Mouse (Mus musculus): ENCODE measurements around the gene Bglap3. TPM values are rescaled to one million over a fixed set of nuclear protein-coding genes. Genes with fewer than 3 reads are reported as not detected.

Gene Bglap3
- polyA plus RNA-seq, 1 experiment from 2014 or later, result not detected

- no peaks in the 10 kb centered on the region for H3K27me3 ChIP-seq
- 92% methylated on average over 9 of the region's 9 CpGs for WGBS
- H3K9ac ChIP-seq, result no peak overlapping the region
- no peaks in the 10 kb centered on the region for H3K4me1 ChIP-seq (replicated peaks)
- ATAC-seq (ENCODE audit: low FRiP score, low read depth), result no peak
- H3K4me2 ChIP-seq, result no peak overlapping the region
- peaks cover 93% of the 10 kb centered on the region for H3K36me3 ChIP-seq
- H3K27ac ChIP-seq (replicated peaks), result no peak overlapping the region
- H3K9me3 ChIP-seq, result no peaks in the 10 kb centered on the region
- no peak overlapping the region for H3K4me3 ChIP-seq
These were observed 19.6 kb downstream of the Bglap3 start for GRCm38 (mm10) chr3:88352907-88353306.

- Histone ChIP-seq H3K9me3 (no peaks in the 10 kb centered on the region), H3K9ac (no peak overlapping the region), H3K36me3 (peaks cover 98% of the 10 kb centered on the region), H3K4me1 (replicated peaks) (no peaks in the 10 kb centered on the region), H3K27me3 (no peaks in the 10 kb centered on the region), H3K4me3 (no peak overlapping the region), H3K27ac (replicated peaks) (no peak overlapping the region), H3K4me2 (no peak overlapping the region)
- ATAC-seq (ENCODE audit: low FRiP score, low read depth), result no peak
- WGBS, result 94% methylated on average over 13 of the region's 13 CpGs
These were observed 21.8 kb downstream of the Bglap3 start for GRCm38 (mm10) chr3:88350732-88351131.

- H3K27ac ChIP-seq (replicated peaks), result no peak overlapping the region
- 84% methylated on average over 3 of the region's 3 CpGs for WGBS
- H3K9ac ChIP-seq, result no peak overlapping the region
- no peaks in the 10 kb centered on the region for H3K27me3 ChIP-seq
- no peak for ATAC-seq (ENCODE audit: low FRiP score, low read depth)
- no peaks in the 10 kb centered on the region for H3K9me3 ChIP-seq
- H3K4me1 ChIP-seq (replicated peaks), result peaks cover 27% of the 10 kb centered on the region
- H3K36me3 ChIP-seq, result peaks cover 21% of the 10 kb centered on the region
- H3K4me2 ChIP-seq, result no peak overlapping the region
- no peak overlapping the region for H3K4me3 ChIP-seq
These were observed 33.5 kb downstream of the Bglap3 start for GRCm38 (mm10) chr3:88339006-88339405.

GRCm38 (mm10) chr3:88338316-88338715 is 34.2 kb downstream of the Bglap3 start:
- H3K36me3 ChIP-seq, result peaks cover 14% of the 10 kb centered on the region
- H3K4me2 ChIP-seq, result no peak overlapping the region
- peaks cover 27% of the 10 kb centered on the region for H3K4me1 ChIP-seq (replicated peaks)
- H3K9me3 ChIP-seq, result no peaks in the 10 kb centered on the region
- H3K27ac ChIP-seq (replicated peaks), result no peak overlapping the region
- H3K27me3 ChIP-seq, result no peaks in the 10 kb centered on the region
- H3K4me3 ChIP-seq, result no peak overlapping the region
- no peak overlapping the region for H3K9ac ChIP-seq
- 96% methylated on average over 7 of the region's 7 CpGs for WGBS
- no peak for ATAC-seq (ENCODE audit: low FRiP score, low read depth)

- H3K4me2 ChIP-seq, result peak overlapping the region; percentile 78
- 80% methylated on average over 11 of the region's 11 CpGs for WGBS
- ATAC-seq (ENCODE audit: low FRiP score, low read depth), result no peak
- H3K27ac ChIP-seq (replicated peaks), result no peak overlapping the region
- H3K9ac ChIP-seq, result peak overlapping the region; percentile 5; the same call in 1 of the 2 replicates
- H3K9me3 ChIP-seq, result no peaks in the 10 kb centered on the region
- no peaks in the 10 kb centered on the region for H3K27me3 ChIP-seq
- H3K4me1 ChIP-seq (replicated peaks), result peaks cover 27% of the 10 kb centered on the region
- peaks cover 5% of the 10 kb centered on the region for H3K36me3 ChIP-seq
- 0 out of 2 replicates have a peak overlapping the region, but pooled peaks have one; percentile 62 for H3K4me3 ChIP-seq
These were observed 35.0 kb downstream of the Bglap3 start for GRCm38 (mm10) chr3:88337367-88338020.

- Histone ChIP-seq H3K36me3 (no peaks in the 10 kb centered on the region), H3K27me3 (no peaks in the 10 kb centered on the region), H3K4me1 (replicated peaks) (peaks cover 27% of the 10 kb centered on the region), H3K4me3 (peak within 1 kb of the TSS; percentile 62), H3K9ac (peak within 1 kb of the TSS; percentile 79), H3K4me2 (peak within 1 kb of the TSS; percentile 78), H3K9me3 (no peaks in the 10 kb centered on the region), H3K27ac (replicated peaks) (peak within 1 kb of the TSS; percentile 95)
- peak; percentile 96 for ATAC-seq (ENCODE audit: low FRiP score, low read depth)
- 2% methylated on average over 65 of the region's 66 CpGs for WGBS
These were observed 36.2 kb downstream of the Bglap3 start, which contains the start of the genes Tmem79 and Smg5 for GRCm38 (mm10) chr3:88336058-88337013. Gene Tmem79, minus strand, starts transcription at chr3:88336148. Gene Smg5, plus strand, starts transcription at chr3:88336260.

GRCm38 (mm10) chr3:88335436-88336053 is 37.0 kb downstream of the Bglap3 start:
- ATAC-seq (ENCODE audit: low FRiP score, low read depth), result peak; percentile 52; the same call in 1 of the 2 replicates
- H3K9me3 ChIP-seq, result no peaks in the 10 kb centered on the region
- peaks cover 27% of the 10 kb centered on the region for H3K4me1 ChIP-seq (replicated peaks)
- H3K36me3 ChIP-seq, result no peaks in the 10 kb centered on the region
- peak overlapping the region; percentile 95 for H3K27ac ChIP-seq (replicated peaks)
- H3K9ac ChIP-seq, result peak overlapping the region; percentile 79
- whole genome bisulfite sequencing, result under 1% methylated on average over 27 of the region's 27 CpGs
- H3K4me3 ChIP-seq, result peak overlapping the region; percentile 62
- H3K4me2 ChIP-seq, result peak overlapping the region; percentile 78
- no peaks in the 10 kb centered on the region for H3K27me3 ChIP-seq

- H3K27ac ChIP-seq (replicated peaks), result peak overlapping the region; percentile 95; the same call in 1 of the 2 replicates
- 35% methylated on average over 3 of the region's 3 CpGs for WGBS
- H3K9me3 ChIP-seq, result no peaks in the 10 kb centered on the region
- peak overlapping the region; percentile 78 for H3K4me2 ChIP-seq
- no peaks in the 10 kb centered on the region for H3K27me3 ChIP-seq
- ATAC-seq (ENCODE audit: low FRiP score, low read depth), result no peak
- no peaks in the 10 kb centered on the region for H3K36me3 ChIP-seq
- H3K4me3 ChIP-seq, result peak overlapping the region; percentile 62
- peaks cover 27% of the 10 kb centered on the region for H3K4me1 ChIP-seq (replicated peaks)
- peak overlapping the region; percentile 79 for H3K9ac ChIP-seq
These were observed 37.6 kb downstream of the Bglap3 start for GRCm38 (mm10) chr3:88334902-88335435.

- Histone ChIP-seq H3K4me1 (replicated peaks) (peaks cover 27% of the 10 kb centered on the region), H3K27me3 (no peaks in the 10 kb centered on the region), H3K4me3 (no peak overlapping the region), H3K9ac (no peak overlapping the region), H3K9me3 (no peaks in the 10 kb centered on the region), H3K36me3 (no peaks in the 10 kb centered on the region), H3K4me2 (no peak overlapping the region), H3K27ac (replicated peaks) (no peak overlapping the region)
- WGBS, result 68% methylated on average over 12 of the region's 12 CpGs
- ATAC-seq (ENCODE audit: low FRiP score, low read depth), result no peak
These were observed 38.4 kb downstream of the Bglap3 start for GRCm38 (mm10) chr3:88334029-88334658.

- H3K27me3 ChIP-seq, result no peaks in the 10 kb centered on the region
- H3K4me2 ChIP-seq, result no peak overlapping the region
- H3K4me3 ChIP-seq, result no peak overlapping the region
- peaks cover 6% of the 10 kb centered on the region; the same call in 1 of the 2 replicates for H3K36me3 ChIP-seq
- no peak overlapping the region for H3K9ac ChIP-seq
- WGBS, result 26% methylated on average over 2 of the region's 2 CpGs
- H3K9me3 ChIP-seq, result no peaks in the 10 kb centered on the region
- peaks cover 9% of the 10 kb centered on the region for H3K4me1 ChIP-seq (replicated peaks)
- no peak overlapping the region for H3K27ac ChIP-seq (replicated peaks)
- no peak for ATAC-seq (ENCODE audit: low FRiP score, low read depth)
These were observed 41.3 kb downstream of the Bglap3 start for GRCm38 (mm10) chr3:88331282-88331681.

GRCm38 (mm10) chr3:88328956-88329355 is 43.6 kb downstream of the Bglap3 start:
- Histone ChIP-seq H3K27me3 (no peaks in the 10 kb centered on the region), H3K36me3 (peaks cover 6% of the 10 kb centered on the region; the same call in 1 of the 2 replicates), H3K9ac (no peak overlapping the region), H3K4me1 (replicated peaks) (peaks cover 15% of the 10 kb centered on the region), H3K27ac (replicated peaks) (no peak overlapping the region), H3K4me3 (no peak overlapping the region), H3K4me2 (no peak overlapping the region), H3K9me3 (no peaks in the 10 kb centered on the region)
- 70% methylated on average over 5 of the region's 5 CpGs for WGBS
- no peak for ATAC-seq (ENCODE audit: low FRiP score, low read depth)
